Mouse (Mus musculus) right cerebral cortex, adult 18-20 months (tissue): Measurements from ENCODE around the gene A430078G23Rik.

Source experiments
- DNase-seq: peaks from one replicate; pipeline ENCODE4 v3.0.0; 2022; ENCODE audit warnings: mixed read lengths

The A430078G23Rik gene

DNA sequence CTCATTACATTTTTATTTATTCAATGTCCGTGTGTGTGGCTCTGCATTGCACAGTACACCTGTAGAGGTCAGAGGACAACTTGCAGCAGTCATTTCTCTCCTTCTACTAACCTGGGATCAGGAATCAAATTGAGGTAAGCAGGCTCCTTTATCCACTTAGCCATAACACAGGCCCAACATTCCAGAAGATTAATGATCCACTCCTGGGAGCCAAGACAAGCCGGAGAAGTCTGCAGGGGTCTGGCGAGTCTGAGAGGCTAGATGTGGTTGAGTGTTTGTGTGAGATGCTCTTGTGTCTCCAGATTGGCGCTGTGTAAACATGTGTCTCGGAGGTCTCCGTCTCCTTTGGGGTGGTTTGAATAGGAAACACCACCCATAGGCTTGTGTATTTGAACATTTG is 2.5 kb upstream of the A430078G23Rik start:
- DNase-seq, result no peak

DNA sequence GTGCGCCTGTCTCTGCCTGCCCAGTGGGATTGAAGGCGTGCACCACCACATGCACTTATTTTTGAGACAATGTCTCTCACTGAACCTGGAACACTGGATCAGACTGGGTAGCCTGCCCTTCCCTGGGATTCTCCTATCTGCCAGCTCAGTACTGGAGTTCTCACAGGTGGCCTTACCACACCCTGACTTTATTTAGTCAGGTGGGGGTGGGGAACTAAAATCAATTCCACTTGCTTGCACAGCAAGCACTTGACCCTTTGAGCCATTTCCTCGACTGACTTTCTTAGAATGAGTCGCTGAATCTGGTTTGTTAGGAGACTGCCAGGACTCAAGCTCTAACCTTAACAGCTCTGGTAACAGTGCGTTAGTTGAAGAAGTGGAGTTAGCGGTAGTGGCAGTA is 500 bp upstream of the A430078G23Rik start:
- DNase-seq, result no peak

DNA sequence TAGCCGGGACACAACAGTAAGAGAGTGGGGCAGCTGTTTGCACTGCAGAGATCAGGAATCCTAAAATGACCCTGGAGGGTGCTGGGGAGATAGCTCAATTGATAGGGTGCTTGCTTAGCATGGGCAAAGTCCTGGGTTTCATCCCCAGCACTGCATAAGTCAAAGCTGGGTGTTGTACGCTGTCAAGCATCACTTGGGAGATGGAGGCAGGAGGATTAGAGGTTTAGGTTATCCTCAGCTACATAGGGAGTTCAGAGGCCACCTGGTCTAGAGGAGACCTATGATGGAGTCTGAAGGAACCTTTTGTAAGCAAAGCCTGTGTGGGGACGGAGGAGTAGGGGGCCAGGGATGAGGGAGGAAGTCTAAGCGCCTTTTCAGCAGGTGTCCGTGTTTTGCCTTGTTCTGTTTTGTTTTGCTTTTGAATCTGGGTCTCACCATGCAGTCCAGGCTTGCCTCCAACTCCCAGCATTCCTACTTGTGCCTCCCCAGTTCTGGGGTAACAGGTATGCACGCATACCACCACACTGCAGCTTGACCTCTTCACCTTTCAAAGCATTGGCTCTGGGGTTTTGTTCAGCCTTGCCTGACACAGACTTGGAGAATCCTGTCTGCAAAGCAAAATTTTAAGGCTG is 712 bp downstream of the A430078G23Rik start:
- DNase-seq, result no peak

DNA sequence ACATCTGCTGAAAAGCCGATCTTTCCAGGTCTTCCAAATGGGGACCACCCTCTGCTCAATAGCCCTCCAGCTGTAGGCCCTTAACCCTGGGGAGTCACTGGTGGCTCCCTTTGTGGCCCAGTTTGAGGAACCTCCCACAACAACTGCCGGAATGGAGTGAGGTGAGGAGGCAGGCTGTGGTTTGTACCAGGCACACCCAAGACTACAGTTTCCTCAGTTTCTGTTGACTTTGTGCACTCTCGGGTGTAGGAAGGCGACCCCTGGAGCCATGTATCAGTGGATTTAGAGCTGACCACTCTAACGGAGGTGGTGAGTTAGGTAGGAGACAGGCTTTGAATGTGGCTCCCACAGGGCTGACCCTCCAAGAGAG is 1.2 kb downstream of the A430078G23Rik start:
- DNase-seq, result no peak

DNA sequence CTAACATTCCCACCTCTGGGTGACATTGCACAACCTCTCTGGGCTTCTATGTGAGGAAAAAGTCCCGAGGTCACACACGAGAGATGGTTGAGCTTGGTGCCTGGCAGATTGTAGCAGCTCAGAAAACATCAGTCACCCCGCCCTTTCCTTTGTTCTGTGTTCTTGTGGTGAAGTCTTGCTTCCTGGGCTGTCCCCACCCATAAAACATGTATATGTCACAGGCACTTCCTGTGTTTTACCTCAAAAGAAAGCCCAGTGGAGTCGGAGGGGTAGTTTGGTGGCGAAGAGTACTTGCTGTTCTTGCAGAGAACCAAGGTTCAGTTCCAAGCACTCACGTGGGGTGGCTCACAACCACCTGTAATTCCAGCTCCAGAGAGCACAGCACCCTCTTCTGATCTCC is 2.4 kb downstream of the A430078G23Rik start:
- DNase-seq, result no peak

DNA sequence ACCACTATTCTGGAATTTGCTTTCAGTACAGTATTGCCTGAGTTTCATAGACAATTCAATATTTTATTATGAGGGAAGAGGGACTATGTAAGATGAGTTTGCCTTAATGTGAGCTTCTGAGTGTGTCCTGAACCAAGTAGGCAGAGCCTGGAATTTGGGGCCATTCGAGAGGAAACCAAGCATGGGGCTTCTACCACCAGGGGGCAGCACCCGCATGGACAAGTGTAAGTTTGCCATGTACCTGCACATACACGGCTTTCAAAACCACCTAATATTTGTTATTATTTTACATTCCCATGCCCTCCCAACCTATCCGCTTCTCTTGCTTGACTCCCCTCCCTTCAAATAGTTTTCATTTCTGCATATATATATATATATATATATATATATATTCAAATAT is 4.8 kb downstream of the A430078G23Rik start:
- DNase-seq, result peak; percentile 71

DNA sequence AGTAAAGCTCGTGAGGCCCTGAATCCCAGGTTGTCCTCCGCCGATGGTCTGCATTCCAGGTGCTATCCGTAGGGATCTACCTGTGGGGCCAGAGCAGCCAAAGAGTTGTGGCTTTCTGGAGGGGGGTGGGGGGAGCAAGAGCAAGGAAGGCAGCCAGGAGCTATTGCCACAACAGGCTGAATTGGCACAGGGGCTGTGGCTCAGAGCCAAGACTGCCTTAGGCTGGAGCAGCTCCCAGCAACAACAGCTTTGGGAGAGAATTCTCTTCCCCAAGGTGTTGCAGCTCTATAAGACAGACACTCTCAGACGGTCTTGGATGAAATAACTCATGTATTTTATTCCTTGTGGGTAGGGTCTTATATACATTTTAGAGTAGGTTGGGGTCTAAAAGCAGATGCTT is 13.9 kb downstream of the A430078G23Rik start:
- DNase-seq, result no peak

DNA sequence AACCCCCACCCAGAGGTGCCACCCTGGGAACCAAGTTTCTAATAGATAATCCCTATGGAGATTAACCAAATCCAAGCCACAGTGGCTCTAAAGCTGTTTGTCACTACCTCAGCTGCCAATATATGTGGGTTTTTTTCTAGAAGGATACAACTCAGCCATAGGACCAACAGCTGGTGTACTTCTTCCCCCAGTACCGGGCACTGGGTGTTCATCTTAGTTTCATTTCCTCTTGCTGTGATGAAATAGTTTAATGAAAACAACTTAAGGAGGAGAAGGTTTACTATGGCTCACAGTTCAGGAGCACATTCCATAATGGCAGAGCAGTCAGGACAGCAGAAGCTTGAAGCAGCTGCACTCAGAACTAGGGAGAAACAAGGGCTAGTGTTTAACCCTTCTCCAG is 14.9 kb downstream of the A430078G23Rik start:
- DNase-seq, result no peak

DNA sequence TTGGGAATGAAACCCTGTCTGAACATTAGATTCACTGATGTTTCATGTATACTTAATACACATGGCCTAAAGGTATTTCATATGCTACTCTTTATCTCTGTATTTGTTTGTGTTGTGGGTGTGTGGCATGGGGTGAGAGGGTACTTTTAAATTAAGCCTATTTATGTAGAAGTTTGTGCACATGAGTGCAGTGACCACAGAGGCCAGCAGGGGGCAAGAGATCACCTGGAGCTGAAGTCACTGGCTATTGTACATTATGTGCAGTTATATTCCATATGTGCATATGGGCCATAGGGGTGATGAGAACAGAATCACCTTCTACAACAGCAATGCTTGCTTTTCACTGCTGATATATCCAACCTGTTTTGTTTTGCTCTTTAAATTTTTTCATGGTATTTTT is 22.5 kb downstream of the A430078G23Rik start:
- DNase-seq, result no peak

DNA sequence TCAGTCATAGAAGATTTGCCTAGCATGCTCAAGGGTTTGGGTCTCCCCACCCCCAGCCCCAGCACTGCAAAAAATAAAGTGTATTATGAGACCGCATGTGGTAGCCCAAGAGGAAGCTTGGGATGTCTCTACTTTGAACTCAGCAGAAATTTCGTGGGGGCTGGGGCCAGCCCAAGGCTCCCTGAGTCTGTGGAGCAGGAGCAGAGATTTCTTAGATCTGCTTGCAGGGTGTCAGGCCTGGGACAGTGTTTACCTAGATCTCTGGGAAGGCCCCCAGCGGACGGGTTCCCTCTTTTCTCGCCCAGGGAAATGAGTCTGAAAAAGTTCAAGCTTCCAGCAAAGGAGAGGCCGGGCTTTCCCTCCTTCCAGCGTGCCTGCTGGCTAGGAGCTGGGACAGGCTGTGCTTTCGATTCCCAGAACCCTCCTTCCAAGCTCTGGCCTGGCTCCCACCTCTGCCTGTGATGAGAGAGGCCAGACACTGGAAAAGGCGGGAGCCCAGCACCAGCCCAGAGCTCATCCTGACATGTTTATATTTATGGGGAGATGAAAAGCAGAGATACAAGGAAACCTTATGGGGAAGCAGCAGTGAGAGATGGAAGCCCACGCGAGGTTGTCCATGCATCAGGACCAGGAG is 23.5 kb downstream of the A430078G23Rik start:
- no peak for DNase-seq

DNA sequence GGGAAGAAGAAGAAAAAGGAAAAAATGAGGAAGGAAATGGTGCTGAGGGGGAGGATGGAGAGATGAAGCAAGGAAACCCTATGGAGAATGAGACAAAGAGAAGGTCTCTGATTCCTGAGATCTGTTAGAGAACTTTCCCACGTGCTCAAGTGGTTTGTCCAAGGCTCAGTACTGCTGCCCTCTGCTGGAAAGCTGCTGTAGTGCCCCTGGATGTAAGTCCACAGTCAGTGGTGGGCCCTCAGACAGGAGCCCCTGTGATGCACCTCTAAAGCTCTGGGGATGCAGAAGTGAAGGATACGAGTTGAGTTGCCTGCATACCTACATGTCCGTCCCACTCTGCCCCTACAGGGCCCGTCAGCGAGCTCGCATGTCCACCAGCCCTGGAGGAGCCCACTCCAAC is 34.1 kb downstream of the A430078G23Rik start:
- peak; percentile 55 for DNase-seq

DNA sequence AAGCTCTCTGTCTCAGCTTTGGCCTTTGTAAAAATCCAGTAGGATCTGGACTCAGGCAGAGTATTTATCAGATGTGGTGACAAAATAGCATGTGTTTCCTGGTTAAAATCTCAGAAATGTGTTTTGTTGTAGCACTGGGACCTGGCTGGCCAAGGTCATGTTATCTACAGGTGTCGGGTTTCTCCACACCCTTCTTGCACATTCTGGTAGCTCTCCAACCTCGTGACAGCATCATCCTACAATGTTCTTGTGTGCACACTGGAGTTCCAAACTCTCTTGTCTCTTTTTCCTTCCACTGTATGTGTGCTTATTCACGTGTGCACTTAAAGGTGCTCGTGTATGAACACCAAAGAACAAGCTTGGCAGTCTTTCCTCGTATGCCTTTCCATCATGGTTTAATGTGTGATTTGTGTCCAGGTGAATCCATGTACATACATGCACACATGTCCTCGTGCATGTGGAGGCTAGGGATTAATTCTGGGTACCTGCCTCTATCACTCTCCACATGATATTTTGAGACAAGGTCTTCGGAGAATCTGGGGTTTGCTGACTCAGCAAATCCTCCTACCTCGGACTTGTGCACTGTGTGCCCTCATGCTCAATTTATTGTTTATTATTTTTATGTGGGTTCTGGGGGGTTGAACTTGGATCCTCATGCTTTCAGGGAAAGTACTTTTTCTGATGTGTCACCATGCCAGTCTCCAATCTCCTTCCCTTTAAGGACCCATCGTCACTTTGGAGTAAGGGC is 35.5 kb downstream of the A430078G23Rik start:
- DNase-seq, result no peak

DNA sequence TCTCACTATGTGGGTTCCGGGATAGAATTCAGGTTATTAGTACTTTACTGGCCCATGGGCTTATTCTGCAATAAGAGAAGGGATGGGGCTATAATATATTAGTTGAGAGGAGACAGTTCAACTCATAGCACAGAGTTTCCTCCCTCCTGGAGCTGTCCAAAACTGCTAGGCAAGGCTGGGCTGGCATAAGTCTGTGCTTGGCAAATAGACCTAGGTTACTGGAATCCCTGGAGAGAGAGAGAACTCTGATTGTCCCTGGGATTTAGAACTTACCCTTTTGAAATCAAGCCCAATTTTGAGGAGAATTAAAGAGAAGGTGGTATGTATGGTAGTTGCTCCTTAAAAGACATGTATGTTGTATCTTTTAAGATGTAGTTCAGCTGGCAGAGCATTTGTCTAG is 36.3 kb downstream of the A430078G23Rik start:
- DNase-seq, result no peak

DNA sequence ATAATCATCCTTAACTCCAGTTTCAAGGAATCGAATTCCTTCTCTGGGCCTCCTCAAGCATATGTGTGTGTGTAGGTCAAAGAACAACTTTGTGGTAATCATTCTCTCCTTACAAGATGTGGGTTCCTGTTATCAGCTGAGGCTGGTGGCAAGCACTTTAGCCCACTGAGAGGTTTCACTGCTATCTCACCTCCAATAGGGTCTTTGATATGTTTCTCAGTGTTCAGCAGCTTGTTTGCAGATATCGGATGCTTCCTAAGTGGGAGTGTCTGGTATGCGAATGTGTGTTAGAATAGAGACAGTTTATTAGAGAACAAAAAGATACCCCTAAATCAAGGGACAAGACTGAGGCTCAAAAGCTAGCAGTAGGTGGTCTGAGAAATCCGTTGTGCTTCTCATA is 39.1 kb downstream of the A430078G23Rik start:
- no peak for DNase-seq

DNA sequence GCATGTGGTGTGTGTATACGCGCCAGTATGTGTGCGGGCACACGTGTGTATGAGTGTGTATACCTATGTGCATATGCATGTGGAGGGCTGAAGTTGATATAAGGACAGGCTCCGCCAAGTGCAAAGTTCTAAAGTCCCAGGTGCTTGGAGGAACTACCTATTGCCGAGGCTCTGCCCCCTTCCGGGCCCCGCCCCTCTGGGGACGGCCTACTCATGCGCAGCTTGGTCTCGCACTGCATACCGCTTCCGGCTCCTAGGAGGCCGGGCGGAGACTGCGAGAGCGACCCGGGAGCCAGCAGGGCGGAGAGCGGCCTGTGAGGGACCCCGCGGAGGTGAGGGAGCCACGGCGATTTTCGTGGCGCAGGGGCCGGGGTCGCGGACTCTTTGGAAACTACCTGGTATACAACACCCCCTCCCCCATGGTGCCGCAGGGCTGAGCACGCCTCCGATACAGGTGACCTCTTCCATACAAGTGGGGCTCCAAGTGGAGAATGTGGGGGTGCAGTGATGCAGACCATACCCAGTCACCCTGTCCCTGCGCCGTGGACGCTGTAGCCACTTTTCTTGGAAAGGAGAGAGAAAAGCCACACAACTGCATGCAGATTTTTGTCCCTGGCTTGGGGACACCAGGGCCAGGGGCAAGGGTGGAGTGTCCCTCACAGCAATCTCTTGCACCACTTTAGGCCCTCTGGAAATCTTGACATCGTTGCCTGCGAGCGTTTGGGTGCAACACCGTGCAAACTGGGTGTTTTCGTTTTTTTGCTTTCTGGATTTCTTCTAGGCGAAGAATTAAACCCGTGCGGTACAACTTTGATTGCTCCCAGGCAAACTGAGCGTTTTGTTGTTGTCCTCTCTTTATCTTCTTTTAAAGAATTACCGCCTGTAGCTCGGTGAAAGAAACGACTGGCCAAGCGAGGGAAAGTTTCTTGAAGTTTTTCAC is 39.8 kb downstream of the A430078G23Rik start, which contains the start of gene Arhgef18:
TSS of gene Arhgef18 (plus strand) at position 236 of the 940 bp plus-strand sequence.
- peak; percentile 90 for DNase-seq

DNA sequence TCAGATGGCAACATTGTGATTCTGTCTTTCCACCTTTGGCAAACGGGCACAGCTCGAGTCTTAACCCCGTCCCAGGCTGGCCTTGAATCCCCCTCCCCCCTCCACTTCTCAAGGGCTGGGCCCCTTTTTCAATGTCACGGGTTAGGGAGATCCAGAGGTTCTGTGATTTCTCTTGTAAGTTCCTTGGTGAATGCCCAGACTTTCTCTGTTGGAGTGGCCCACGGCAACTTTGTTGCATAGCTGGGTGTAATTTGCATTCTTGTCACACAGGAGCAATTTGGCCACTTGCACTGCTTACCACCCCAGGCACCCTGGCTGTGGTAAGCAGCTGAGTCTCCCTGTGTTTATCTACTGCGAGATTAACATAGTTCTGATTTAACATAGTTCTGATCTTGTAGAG is 41.4 kb downstream of the A430078G23Rik start:
- DNase-seq, result no peak

DNA sequence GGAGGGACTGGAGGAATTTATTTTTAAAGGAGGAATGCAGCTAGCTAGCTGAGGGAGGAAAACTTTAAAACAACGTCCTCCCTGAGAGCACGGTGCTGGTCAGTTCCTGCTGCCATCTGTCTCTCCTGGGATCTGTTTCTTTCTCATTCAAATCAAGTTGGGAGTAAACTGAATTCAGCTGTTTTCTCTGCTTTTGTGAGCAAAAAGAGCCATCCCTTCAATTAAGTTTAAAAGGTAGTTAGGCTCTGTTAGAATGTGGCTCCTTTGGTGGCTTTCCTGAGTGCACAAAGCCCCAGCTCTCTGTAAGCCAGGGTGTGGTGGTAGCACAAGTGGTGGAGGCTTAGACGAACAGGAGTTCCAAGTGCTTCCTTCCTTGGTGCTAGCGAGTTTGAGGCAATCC is 42.0 kb downstream of the A430078G23Rik start:
- no peak for DNase-seq

DNA sequence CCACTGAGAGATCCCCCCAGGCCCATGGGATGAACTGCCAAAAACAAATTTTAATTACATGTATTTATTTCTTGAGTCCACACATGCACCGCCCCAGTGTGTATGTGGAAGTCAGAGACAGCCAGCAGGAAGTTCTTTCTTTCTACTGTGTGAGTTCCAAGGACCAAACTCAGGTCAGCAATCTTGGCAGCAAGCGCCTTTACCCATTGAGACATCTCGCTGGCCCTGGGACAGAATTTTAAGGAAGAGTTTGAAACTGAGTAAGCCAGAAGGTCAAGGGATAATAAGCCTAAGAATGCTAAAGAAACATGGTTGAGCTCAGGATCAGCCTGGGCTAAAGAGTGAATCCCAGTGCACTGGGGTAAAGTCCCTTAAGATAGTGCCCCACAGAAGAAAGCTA is 44.4 kb downstream of the A430078G23Rik start:
- DNase-seq, result no peak

DNA sequence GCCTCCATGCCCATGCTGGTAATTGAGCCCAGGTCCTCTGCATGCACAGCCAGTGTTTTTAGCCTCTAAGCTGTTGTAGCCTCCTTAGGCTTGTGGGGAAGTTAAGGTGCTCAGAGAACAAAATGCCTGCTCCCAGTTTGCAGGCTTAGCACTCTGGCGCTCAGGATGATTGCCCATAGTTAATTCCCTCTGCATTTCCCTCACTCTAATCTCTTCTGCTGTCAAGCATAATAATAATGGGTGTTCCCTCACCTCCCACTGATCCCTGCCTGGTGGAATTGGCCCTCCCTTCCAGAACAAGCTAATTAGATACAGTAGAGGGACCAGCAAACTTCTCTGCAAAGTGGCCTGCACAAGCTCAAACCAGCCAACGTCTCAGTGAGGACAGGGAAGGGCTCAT is 47.3 kb downstream of the A430078G23Rik start:
- DNase-seq, result no peak

DNA sequence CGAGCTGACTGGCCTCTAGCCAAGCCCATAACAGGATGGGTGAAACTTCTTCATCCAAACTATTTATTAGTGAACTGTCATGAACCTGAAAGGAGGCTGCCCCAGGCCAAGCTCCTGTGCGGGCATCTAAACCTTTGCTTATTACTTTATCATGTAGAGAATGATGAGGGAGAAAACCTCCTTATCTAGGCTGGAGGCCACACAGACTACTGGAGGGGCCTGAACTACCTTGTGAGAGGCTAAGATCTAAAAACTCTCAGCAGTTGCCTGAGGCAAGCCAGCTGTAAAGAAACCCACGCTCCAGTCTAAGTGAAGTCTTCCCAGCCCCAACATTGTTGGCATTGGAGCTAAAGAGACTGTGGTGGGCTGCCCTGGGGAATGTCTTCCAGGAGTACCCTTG is 54.2 kb downstream of the A430078G23Rik start:
- no peak for DNase-seq

DNA sequence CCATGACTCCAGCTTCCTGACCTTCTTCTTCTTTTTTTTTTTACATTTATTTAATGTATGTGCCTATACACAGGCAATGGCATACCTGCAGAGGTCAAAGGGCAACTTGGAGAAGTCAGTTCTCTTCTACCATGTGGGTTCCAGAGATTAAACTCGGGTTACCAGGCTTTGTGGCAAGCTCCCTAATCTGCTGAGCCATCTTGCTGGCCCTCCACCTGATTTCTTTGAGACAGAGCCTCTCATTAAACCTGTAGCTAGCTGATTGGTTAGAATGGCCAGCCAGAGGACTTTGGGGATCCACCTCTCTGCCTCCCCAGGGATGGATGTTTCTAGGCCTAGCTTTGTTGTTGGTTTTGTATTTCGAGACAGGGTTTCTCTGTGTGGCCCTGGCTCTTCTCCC is 57.9 kb downstream of the A430078G23Rik start:
- no peak for DNase-seq

DNA sequence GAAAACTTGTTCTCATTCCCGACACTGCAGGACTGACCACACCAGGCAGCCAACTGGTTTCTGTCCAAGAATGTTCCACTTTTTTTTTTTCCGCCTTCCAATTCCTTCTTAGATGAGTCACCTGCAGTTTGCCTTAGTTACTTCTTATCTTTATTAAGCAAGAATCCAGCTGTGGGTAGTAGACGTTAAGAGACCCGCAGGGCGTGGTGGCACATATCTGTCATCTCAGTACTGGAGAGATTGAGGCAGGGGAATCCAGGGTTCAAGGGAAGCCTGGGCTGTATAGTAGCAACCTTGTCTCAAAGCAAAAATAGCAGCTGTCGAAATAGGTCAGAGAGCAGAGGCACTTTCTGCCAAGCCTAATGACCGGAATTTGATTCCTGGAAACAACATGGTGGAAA is 58.7 kb downstream of the A430078G23Rik start:
- no peak for DNase-seq

DNA sequence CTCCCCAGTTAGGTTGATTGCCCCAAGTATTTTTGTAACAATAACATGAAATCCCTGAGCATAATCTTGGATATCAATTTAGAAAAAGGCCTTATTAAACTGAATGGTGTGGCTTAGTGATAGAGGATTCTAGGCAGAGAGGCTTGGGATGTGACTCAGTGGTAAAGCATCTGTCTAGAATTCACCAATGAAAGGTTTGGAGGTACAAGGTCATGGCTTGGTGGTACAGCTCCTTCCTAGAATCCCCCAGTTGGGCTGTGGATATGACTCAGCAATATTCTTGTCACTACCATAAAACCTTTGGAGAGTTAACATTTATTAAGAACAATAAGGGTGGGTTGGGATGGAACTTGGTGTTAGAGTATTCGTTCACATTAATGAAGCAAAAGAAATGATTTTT is 59.6 kb downstream of the A430078G23Rik start:
- DNase-seq, result no peak
